Mouse (Mus musculus): ENCODE measurements at regions not wholly inside any gene's neighbourhood (a gene's known extent, or its start where the extent isn't known, plus 50 kb on each side); places are given as distances from the start of the nearest gene placed in this dataset.

DNA sequence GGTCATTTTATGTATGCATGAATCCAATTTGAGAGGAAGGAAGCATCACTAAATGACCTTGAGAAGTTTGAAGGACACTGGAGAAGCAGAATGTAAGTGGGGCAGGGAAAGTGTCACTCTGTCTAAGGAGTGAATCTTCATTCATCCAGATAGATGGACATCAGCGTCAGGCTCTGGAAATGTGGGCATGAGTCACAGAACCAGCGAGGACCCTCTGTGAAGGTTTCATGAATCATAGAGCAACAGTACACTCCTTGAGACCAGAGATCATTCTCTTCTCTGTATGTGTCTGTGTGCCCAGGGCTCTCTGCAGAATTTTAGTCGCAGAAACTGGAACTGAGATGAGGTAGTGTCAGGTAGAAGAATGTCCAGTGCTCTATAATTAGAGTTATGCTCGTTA, 62.4 kb upstream of the Lypd6 start:
- peak; percentile 7 for DNase-seq

DNA sequence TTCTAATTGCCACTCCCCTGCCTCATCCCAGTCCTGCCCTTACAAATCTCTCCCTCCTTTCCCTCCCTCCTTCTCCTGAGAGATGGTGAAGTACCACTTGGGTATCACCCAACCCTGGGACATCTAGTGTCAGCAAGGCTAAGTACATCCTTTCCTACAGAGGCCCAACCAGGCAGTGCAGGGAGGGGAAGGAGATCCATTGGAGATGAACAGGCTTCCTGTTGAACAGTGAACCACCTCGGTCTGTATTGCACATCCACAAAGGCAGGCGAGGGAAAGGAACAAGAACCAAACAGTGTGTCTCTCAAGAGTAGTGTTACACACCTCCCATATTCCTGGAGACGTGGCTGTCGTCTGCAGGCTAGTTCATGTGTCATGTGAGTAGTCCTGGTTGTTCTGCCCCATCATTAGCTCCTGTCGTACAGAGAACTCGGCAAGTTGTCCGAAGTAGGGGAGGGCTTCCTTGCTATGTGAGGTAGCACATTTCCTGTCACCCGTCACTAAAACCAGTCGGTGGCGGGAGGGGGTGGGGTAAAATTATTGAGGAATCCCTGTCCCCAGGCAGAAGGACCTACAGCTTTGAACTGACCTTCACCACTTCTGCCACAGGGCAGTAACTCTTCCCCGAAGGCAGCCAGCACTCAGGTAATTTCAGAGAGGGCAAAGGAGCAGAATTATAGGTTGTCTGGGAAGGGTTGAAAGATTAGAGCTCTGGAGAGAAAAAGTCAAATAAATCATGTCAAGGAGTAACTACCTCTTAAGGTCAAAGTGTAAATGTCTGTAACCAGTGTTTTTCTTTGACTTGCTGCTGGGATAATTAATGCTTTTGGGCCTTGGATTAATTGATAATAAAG, 61.3 kb upstream of the Lypd6 start:
- no peak for DNase-seq

DNA sequence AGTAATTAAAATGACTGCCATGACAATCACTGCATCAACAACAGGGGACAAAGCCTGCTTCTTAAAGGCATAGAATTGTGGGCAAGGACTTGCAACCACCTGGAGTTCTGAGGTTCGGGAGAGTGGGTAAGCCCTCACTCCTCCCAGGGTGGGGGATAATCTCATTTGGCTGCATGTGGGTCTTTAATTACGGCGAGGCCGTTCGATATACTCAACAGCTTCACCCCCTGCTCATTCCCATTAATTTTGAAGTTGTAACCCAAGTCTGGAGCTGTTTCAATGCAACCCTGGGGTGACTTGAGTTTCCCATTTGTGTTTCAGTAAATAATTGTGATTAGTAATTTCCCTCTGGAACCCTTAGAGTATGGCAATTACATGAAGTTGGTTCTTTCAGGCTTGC, 57.9 kb upstream of the Lypd6 start:
- no peak for DNase-seq

DNA sequence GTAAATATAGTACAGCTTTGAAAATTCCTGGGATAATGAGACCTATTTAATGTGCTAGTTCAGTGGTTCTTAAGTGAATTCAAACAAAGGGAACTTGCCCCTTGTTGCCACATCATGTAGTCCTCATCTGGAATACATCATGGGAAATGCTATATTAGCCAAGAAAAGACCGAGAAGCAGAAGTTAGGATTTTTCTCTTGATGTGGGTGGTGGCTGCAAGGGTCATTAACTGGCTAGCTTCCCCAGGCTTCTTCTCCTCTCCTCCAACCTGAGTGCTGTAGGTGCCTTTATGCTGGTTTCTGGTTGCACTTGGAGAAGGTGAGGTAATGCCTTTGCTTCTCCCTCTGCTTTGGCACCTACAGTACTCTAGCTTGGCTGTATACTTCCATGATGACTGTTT, 55.8 kb upstream of the Lypd6 start:
- no peak for DNase-seq

DNA sequence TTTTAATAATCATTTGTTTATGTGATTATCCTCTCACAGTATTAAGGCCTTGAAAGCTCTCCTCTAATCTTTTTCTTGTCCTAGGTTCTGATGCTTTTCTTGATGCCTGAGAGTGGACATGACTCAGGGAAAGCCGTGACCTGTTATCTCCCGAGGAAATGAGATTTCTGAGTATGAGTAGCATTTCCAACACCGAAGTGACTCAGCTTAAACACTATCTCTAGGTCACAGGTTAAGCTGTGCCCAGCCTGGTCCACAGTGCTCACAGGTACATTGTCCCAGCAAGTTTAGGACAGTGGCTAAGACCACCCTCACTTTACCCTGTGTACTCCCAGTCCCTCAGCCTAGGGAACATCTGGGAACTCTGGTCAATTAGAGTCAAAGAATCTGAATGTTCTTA, 53.9 kb upstream of the Lypd6 start:
- DNase-seq = no peak

DNA sequence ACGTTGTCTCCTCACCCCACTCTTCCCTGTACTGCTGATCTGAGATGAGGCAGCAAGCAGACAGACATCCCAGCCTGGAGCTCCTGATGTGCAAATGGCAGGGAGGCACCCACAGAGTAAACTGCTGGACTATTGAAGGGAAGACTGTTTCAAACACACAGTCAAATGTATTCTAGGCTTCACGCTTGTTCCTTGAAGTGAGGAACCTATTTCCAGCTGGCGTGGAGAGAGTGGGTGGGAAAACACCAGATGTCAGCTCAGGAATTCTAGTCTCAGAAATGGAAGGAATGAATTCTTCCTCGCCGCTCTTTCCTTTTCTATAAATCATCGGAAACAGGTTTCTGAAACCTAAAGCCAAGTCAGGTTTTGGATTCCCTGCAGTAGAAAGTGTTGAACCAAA, 53.0 kb upstream of the Lypd6 start:
- no peak for DNase-seq

DNA sequence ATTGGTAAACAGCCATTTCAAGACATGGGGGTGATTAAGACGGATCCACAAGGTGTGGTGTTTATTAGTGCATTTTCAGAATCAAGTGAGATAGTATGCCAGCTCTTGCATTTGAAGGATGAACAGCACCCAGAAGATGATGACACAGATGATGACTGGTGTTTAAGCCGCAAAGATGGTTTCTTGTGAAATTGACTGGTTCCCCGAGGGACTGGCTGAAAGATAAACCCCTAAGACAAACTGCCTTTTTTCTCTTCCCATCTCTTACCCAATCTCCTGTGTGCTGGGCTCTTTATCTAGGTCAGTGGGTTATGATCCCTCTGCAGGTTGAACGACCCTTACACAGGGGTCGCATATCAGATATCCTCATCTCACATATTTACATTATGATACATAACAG, 52.3 kb upstream of the Lypd6 start:
- DNase-seq = no peak

DNA sequence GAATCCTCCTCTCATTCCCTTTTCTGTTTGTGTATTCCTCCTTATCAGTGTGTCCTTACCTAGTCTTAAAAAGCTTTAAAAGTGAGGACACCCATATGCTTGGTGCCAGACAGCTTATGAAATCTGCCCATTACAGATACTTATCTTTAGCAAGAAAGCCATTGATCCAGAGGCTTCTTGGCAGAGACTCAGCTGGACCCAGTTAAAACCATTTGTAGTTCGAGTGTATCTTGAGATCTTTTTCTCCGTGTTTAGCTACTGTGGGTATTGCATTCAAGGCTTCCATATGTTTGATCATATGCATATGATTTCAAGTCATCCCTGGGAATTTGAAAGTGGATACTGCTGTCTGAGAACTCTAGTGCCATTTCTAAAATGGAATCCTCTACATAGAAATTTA, 51.5 kb upstream of the Lypd6 start:
- DNase-seq = no peak

Measured in adrenal gland, postnatal 25 days (tissue).